Mouse (Mus musculus): ENCODE measurements around the gene Gnpda2. TPM values are rescaled to one million over a fixed set of nuclear protein-coding genes. Genes with fewer than 3 reads are reported as not detected.

Gnpda2 gene
- polyA plus RNA-seq (2016; fragmentation: Nextera tagmentation; extraction: Ambion mirVana): 22.9 and 26.0 TPM in 2 replicates

DNA sequence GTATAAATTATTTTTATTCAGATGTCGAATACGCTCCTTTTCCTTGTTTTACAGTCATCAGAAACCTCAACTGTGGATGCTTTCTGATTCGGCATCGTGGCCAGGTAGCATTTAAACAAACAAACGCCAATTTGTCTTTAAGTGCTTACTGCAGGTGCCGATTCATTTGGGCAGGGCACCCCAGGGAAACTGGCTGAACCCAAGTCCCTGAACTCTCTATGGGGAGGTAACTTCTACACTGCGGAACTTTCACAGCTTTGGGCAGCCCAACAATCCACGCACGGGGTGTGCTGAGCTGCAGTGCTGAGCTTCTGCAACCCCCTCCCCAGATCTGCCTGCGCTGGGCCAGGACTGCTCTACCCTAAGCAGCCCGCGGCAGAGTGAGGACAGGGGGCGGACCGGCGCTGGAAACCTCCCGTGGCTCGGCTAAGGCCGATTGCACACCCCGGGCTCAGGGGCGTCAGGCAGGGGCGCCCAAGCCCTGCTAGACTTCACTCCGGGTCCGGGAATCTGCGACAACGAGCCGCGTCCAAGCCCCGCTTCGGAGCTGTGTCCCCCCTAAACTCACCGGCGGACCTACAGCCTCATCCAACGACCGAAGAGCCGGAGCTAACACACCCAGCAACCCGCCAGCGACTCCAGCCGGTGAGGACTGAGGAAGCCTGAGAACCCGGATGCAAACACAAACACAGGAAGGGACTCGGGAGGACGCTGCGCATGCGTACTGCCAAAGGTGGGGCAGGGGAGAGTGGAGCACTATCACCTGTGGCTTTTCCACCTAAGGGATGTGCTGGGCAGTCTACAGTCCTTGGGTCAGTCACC lies at the start of gene Gnpda2:
Gnpda2 (minus strand) TSS at position 701 of the 822 bp plus-strand sequence.
- WGBS: 4% methylated on average over 42 of the region's 42 CpGs

DNA sequence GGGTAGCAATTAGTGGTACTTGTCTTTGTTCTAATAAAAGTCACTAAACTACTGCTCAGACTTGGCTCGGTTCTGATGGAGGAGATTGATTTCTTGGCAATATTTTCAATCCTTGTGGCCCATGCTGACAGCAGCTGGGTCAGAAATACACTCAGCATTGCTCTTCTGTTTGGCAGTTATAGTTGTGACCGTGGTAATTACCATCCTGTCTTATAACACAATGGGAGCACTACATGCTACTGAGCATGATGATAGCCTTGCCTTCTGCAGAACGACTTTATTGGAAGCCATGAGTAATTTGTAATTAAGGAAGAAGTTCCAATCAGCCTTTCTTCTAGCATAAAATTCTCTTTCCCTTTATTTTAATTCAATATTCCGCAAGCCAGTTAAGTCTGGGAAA lies 42.6 kb upstream of the Gnpda2 start:
- no peaks in the 10 kb centered on the region for H3K36me3 ChIP-seq (replicated peaks)
- no peaks in the 10 kb centered on the region for H3K4me1 ChIP-seq
- WGBS: 78% methylated on average over 4 of the region's 4 CpGs
- no peak for DNase-seq (ENCODE audit: low spot score)
- no peak overlapping the region for H3K27ac ChIP-seq (replicated peaks)
- H3K4me3 ChIP-seq: no peak overlapping the region
- H3K9me3 ChIP-seq: no peaks in the 10 kb centered on the region
- H3K27me3 ChIP-seq (replicated peaks; ENCODE audit: low read depth, poor library complexity, severe bottlenecking): no peaks in the 10 kb centered on the region

More for the DNA sequence above, at the start of gene Gnpda2:
- Histone ChIP-seq H3K4me3 (peak within 1 kb of the TSS; percentile 82), H3K36me3 (replicated peaks) (peaks cover 5% of the 10 kb centered on the region; the same call in 1 of the 2 replicates), H3K9me3 (no peaks in the 10 kb centered on the region), H3K27ac (replicated peaks) (peak within 1 kb of the TSS; percentile 94), H3K27me3 (replicated peaks; ENCODE audit: low read depth, poor library complexity, severe bottlenecking) (no peaks in the 10 kb centered on the region), H3K4me1 (peaks cover 7% of the 10 kb centered on the region)
- DNase-seq (ENCODE audit: low spot score): peak; percentile 90

DNA sequence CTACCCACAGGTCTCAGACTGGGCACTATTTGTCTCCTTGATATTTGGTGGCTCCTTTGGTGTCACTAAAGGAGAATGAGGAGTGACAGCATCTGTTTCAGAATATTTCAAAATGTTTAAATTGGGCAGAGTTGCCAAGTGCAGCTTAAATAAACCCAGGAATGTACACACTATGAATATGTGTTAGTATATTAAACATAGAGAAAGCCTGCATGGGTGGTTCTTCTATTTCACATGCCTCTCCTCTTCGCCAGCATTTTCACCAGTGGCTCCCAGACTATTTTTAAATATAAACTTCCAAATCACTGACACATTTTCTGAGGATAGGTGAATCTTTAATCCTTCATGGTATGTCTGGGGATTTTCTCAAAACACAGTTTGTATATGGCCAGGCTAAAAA lies 28.8 kb upstream of the Gnpda2 start:
- Histone ChIP-seq H3K4me3 (no peak overlapping the region), H3K9me3 (no peaks in the 10 kb centered on the region), H3K36me3 (replicated peaks) (no peaks in the 10 kb centered on the region), H3K4me1 (no peaks in the 10 kb centered on the region), H3K27ac (replicated peaks) (no peak overlapping the region), H3K27me3 (replicated peaks; ENCODE audit: low read depth, poor library complexity, severe bottlenecking) (no peaks in the 10 kb centered on the region)
- DNase-seq (ENCODE audit: low spot score): no peak
- WGBS: 80% methylated on average over 1 of the region's 1 CpGs

DNA sequence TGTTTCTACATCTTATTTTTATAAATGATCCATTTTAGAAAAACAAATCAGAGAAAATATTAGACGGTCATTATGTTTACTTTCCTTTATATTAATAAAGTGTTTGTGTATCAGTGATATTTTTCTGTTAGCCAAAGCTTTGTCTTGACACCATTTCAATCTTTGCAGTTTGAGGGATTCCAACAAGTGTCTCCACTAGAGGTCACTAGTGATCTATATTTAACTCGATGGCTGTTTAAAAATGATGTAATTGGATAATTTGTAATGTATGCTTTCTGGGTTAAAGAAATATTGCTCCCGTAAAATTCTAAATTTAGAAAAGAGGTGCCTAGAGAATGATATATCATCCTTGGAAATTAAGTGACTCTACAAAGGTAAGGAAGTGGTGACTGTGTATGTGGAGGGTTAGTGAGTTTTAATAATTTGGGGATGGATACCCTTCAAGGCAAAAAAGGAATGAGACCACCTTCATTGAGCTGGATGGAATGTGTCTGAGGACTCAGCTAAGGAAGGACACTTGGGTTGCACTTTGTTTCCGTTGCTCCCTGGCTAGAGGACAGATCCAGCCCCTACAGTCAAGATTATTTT lies 21.2 kb upstream of the Gnpda2 start:
- no peak overlapping the region for H3K4me3 ChIP-seq
- DNase-seq (ENCODE audit: low spot score): no peak
- whole genome bisulfite sequencing: 24% methylated on average over 4 of the region's 4 CpGs
- no peaks in the 10 kb centered on the region for H3K4me1 ChIP-seq
- no peaks in the 10 kb centered on the region for H3K9me3 ChIP-seq
- no peaks in the 10 kb centered on the region for H3K27me3 ChIP-seq (replicated peaks; ENCODE audit: low read depth, poor library complexity, severe bottlenecking)
- H3K27ac ChIP-seq (replicated peaks): no peak overlapping the region
- no peaks in the 10 kb centered on the region for H3K36me3 ChIP-seq (replicated peaks)

DNA sequence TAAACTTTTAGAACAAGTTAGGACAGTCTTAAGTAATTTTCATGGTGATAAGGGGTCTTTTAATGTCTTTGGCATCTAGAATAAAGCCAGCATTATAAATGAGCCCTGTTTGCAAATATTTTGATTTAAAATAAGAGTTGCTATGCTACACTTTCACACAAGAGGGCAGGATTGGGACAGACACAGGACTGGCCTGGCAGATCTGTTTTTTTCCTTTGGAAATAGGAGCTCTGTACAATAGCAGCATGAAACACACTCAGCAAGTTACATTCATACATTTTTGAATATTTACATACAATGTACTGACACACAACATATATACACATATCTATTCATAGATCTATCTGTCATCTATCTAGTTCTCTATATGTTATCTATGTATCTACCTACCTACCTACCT lies 8.9 kb upstream of the Gnpda2 start:
- H3K36me3 ChIP-seq (replicated peaks): no peaks in the 10 kb centered on the region
- H3K27me3 ChIP-seq (replicated peaks; ENCODE audit: low read depth, poor library complexity, severe bottlenecking): no peaks in the 10 kb centered on the region
- no peak for DNase-seq (ENCODE audit: low spot score)
- no peaks in the 10 kb centered on the region for H3K4me1 ChIP-seq
- H3K9me3 ChIP-seq: no peaks in the 10 kb centered on the region
- H3K4me3 ChIP-seq: no peak overlapping the region
- no peak overlapping the region for H3K27ac ChIP-seq (replicated peaks)

DNA sequence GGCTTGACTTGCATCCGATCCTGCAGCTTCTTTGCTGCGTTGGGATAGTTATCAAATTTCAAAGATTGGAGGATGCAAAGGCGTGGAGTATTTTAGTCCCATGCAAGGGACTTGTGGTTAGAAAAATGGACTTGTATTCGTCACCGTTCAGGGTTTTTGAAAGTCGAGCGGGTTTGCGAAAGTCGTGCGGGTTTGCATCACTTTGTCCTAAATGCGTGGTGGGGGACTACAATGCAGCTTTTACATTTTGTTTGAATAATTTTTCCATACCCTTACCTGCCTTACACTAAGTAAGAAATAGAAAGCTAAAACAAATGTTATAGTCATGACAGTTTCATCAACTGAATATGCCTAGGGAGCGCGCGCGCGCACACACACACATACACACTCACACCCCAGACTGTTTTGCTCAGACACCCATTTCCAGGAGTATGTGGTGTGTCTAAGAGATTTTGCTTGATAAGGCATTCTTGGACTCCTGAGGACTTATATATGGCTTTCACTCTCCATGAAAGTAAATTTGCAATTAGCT lies 34.7 kb downstream of the Gnpda2 start:
- no peaks in the 10 kb centered on the region for H3K9me3 ChIP-seq
- WGBS: 14% methylated on average over 16 of the region's 16 CpGs
- H3K27ac ChIP-seq (replicated peaks): peak overlapping the region; percentile 98

DNA sequence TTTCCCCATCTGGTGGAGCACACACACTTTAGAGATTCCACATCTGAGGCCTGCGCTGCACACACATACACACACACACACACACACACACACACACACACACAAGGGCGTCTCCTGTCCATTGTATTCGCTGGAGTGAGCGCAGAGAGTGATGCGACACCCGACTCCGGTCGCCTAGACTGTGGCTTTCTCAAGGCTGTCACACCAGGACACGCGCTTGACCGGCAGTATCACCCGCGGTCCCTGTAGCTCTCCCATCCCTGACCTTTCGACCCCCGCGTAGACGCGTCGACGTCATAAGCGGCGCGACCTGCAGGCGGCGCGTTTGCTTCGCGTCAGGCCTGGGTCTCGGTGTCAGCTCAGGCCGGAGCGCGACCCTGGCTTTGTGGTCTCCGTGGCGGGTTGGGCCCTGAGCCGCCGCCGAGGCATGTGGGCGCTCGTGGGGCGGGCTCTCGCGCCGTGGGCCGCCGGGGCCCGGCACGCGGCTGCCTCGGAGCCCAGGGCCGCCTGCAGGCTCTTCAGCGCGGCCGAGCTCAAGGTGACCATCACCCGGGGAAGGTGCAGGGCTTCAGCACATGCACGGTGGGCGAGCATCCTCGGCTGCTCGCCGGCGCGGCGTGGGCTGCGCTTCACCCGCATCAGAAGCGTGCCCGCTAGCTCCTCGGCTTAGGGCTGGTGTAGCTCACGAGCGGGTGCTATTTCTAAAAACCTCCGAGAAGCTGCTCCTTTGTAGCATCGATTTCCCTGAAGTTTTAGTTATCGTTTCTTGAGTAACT lies 35.3 kb downstream of the Gnpda2 start, which contains the start of gene Guf1:
Guf1 (plus strand) TSS at position 296 of the 776 bp plus-strand sequence.
- Histone ChIP-seq H3K36me3 (replicated peaks) (peaks cover 31% of the 10 kb centered on the region), H3K9me3 (no peaks in the 10 kb centered on the region), H3K4me3 (peak within 1 kb of the TSS; percentile 94), H3K4me1 (peaks cover 10% of the 10 kb centered on the region; the same call in 1 of the 2 replicates), H3K27me3 (replicated peaks; ENCODE audit: low read depth, poor library complexity, severe bottlenecking) (no peaks in the 10 kb centered on the region), H3K27ac (replicated peaks) (peak within 1 kb of the TSS; percentile 98)
- peak; percentile 94 for DNase-seq (ENCODE audit: low spot score)
- 1% methylated on average over 72 of the region's 72 CpGs for WGBS

More for the DNA sequence above, 34.7 kb downstream of the Gnpda2 start:
- H3K36me3 ChIP-seq (replicated peaks): peaks cover 34% of the 10 kb centered on the region
- no peaks in the 10 kb centered on the region for H3K27me3 ChIP-seq (replicated peaks; ENCODE audit: low read depth, poor library complexity, severe bottlenecking)
- H3K4me3 ChIP-seq: peak overlapping the region; percentile 94
- DNase-seq (ENCODE audit: low spot score): peak; percentile 56
- peaks cover 10% of the 10 kb centered on the region; the same call in 1 of the 2 replicates for H3K4me1 ChIP-seq

DNA sequence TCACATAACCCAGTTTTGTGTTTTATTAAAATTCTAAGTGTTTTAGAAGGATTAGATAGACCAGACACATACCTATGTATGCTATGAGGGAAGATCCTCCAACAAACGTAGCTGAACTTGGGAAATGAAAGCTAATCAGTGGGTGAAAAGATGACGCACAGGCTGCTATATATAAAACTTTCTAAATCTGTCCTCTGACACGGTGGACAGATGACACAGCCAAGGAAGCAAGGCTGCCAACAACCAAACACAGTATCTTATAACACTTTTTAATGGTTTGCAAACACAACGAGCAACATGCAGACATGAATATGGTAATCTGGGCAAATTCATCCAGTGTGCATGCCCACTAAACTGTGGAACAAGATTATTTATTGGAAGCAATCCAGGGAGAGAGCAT lies 49.7 kb downstream of the Gnpda2 start, which contains the start of gene Yipf7:
Yipf7 (minus strand) TSS at position 160 of the 400 bp plus-strand sequence.
- Histone ChIP-seq H3K4me1 (no peaks in the 10 kb centered on the region), H3K4me3 (no peak within 1 kb of the TSS), H3K27ac (replicated peaks) (no peak within 1 kb of the TSS), H3K36me3 (replicated peaks) (no peaks in the 10 kb centered on the region), H3K27me3 (replicated peaks; ENCODE audit: low read depth, poor library complexity, severe bottlenecking) (no peaks in the 10 kb centered on the region), H3K9me3 (no peaks in the 10 kb centered on the region)
- WGBS: 83% methylated on average over 4 of the region's 4 CpGs
- no peak for DNase-seq (ENCODE audit: low spot score)

DNA sequence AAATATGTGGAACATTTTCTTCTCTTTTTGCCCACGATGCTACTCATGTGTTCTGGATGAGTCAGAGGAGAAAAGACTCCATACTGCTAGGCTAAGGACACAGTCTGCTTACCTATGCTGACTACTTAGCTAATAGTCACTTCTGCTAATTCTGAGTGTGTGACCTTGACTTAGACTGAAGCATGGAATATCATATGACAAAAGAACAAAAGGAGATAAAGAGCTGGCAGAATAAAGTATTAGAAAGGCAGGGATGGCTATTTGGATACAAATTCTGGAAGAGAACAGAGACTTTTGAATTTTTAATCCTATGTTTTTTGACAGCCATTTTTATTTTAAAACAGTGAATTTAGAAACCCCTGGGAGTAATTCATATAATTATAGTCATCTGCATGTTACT lies 50.5 kb downstream of the Gnpda2 start:
- Histone ChIP-seq H3K27ac (replicated peaks) (no peak overlapping the region), H3K4me1 (no peaks in the 10 kb centered on the region), H3K27me3 (replicated peaks; ENCODE audit: low read depth, poor library complexity, severe bottlenecking) (no peaks in the 10 kb centered on the region), H3K9me3 (no peaks in the 10 kb centered on the region), H3K36me3 (replicated peaks) (no peaks in the 10 kb centered on the region), H3K4me3 (no peak overlapping the region)
- WGBS: 81% methylated on average over 1 of the region's 1 CpGs
- no peak for DNase-seq (ENCODE audit: low spot score)

DNA sequence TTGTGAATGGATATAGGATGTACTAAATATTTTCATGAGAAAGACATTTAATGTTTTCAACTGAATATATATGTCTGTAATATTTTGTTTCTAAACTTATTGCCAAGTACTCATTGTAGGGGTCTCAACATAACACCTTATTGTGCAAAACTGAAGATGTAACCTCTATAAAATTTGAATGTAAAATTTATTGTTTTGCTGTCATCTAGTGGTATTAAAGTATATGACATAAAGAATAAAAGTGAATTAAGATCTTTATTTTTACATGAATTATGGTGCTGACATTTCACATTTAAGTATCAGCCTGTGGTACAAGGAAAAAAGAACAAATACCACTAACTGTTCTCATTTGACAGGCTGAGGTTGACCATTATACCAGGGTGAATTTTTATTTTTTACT lies 68.2 kb downstream of the Gnpda2 start:
- no peak for DNase-seq (ENCODE audit: low spot score)

More for the DNA sequence above, 68.2 kb downstream of the Gnpda2 start:
- Histone ChIP-seq H3K27me3 (replicated peaks; ENCODE audit: low read depth, poor library complexity, severe bottlenecking) (no peaks in the 10 kb centered on the region), H3K4me1 (no peaks in the 10 kb centered on the region), H3K9me3 (no peaks in the 10 kb centered on the region), H3K27ac (replicated peaks) (no peak overlapping the region), H3K36me3 (replicated peaks) (no peaks in the 10 kb centered on the region), H3K4me3 (no peak overlapping the region)

All from embryonic facial prominence, embryonic 10.5 days (tissue).